Comparison of ENCODE assay signal across 8 mouse cellular contexts in genomic region chr7:35119506-35120145, GRCm38 (mm10). TPM values are rescaled to one million over a fixed set of nuclear protein-coding genes. Genes with fewer than 3 reads are reported as not detected.
DNase-seq lines count a peak whose midpoint lies in the region; ATAC-seq lines count a peak whose summit lies in the region.

No protein-coding gene starts in this region.

- WGBS in embryonic facial prominence, embryonic 12.5 days, result 1% methylated on average over 65 of the region's 83 CpGs
- under 1% methylated on average over 83 of the region's 83 CpGs for WGBS in hindbrain, embryonic 10.5 days
- WGBS in midbrain, embryonic 13.5 days, result 1% methylated on average over 56 of the region's 83 CpGs

- intact Hi-C loops in left cerebral cortex, postnatal 36 days (cut with DNase I), result loop anchor here (1.0 to 2.0 kb wide), 3 partner anchors 49 to 93 kb away; partner anchors contain the start of gene Cebpg

- H3K9me3 ChIP-seq in megakaryocyte, embryonic 14.5 days, result peaks cover 6% of the 10 kb centered on the region; the same call in 1 of the 2 replicates
- no peaks in the 10 kb centered on the region for H3K9me3 ChIP-seq in embryonic facial prominence, embryonic 12.5 days
- no peaks in the 10 kb centered on the region for H3K9me3 ChIP-seq in hindbrain, embryonic 10.5 days
- no peaks in the 10 kb centered on the region for H3K9me3 ChIP-seq in midbrain, embryonic 13.5 days

- H3K9ac ChIP-seq in embryonic facial prominence, embryonic 12.5 days, result peak overlapping the region; percentile 57
- H3K9ac ChIP-seq in midbrain, embryonic 13.5 days (replicated peaks), result peak overlapping the region; percentile 57

- peak overlapping the region; percentile 93 for H3K4me3 ChIP-seq in megakaryocyte, embryonic 14.5 days (replicated peaks)
- H3K4me3 ChIP-seq in embryonic facial prominence, embryonic 12.5 days, result peak overlapping the region; percentile 55
- H3K4me3 ChIP-seq in hindbrain, embryonic 10.5 days, result peak overlapping the region; percentile 67
- peak overlapping the region; percentile 53 for H3K4me3 ChIP-seq in midbrain, embryonic 13.5 days (replicated peaks)

- peaks cover 49% of the 10 kb centered on the region for H3K4me1 ChIP-seq in megakaryocyte, embryonic 14.5 days
- H3K4me1 ChIP-seq in embryonic facial prominence, embryonic 12.5 days, result peaks cover 26% of the 10 kb centered on the region
- H3K4me1 ChIP-seq in hindbrain, embryonic 10.5 days (replicated peaks), result peaks cover 39% of the 10 kb centered on the region
- peaks cover 32% of the 10 kb centered on the region for H3K4me1 ChIP-seq in midbrain, embryonic 13.5 days (replicated peaks)

- no peak for ATAC-seq in megakaryocyte, adult 5-6 weeks (ENCODE audit: poor library complexity, severe bottlenecking)
- ATAC-seq in embryonic facial prominence, embryonic 12.5 days (ENCODE audit: insufficient number of reproducible peaks, insufficient read depth, low FRiP score, low TSS enrichment), result no peak
- ATAC-seq in midbrain, embryonic 13.5 days, result peak; percentile 40
- no peak for ATAC-seq in megakaryocyte-erythroid progenitor cell, adult 5-6 weeks (replicated peaks; ENCODE audit: low FRiP score, low TSS enrichment, poor library complexity, severe bottlenecking)

- peaks cover 92% of the 10 kb centered on the region for H3K27me3 ChIP-seq in megakaryocyte, embryonic 14.5 days (replicated peaks)
- H3K27me3 ChIP-seq in embryonic facial prominence, embryonic 12.5 days, result peaks cover 76% of the 10 kb centered on the region
- H3K27me3 ChIP-seq in hindbrain, embryonic 10.5 days (ENCODE audit: insufficient read depth, poor library complexity, severe bottlenecking), result peaks cover 99% of the 10 kb centered on the region
- peaks cover 80% of the 10 kb centered on the region for H3K27me3 ChIP-seq in midbrain, embryonic 13.5 days

- H3K4me2 ChIP-seq in embryonic facial prominence, embryonic 12.5 days (replicated peaks), result peak overlapping the region; percentile 95
- H3K4me2 ChIP-seq in midbrain, embryonic 13.5 days (replicated peaks), result peak overlapping the region; percentile 98

- peak; percentile 20 for DNase-seq in adrenal gland, adult 8-10 months
- DNase-seq in hindbrain, embryonic 10.5 days (ENCODE audit: low spot score), result no peak
- DNase-seq in left cerebral cortex, postnatal 36 days (ENCODE audit: low spot score in 2 of 2), result peak; percentile 43 to 49

- no peaks in the 10 kb centered on the region for H3K36me3 ChIP-seq in megakaryocyte, embryonic 14.5 days (replicated peaks; ENCODE audit: low read length)
- H3K36me3 ChIP-seq in embryonic facial prominence, embryonic 12.5 days, result no peaks in the 10 kb centered on the region
- no peaks in the 10 kb centered on the region for H3K36me3 ChIP-seq in hindbrain, embryonic 10.5 days
- no peaks in the 10 kb centered on the region for H3K36me3 ChIP-seq in midbrain, embryonic 13.5 days

- H3K27ac ChIP-seq in embryonic facial prominence, embryonic 12.5 days, result no peak overlapping the region
- H3K27ac ChIP-seq in hindbrain, embryonic 10.5 days, result peak overlapping the region; percentile 84
- H3K27ac ChIP-seq in midbrain, embryonic 13.5 days, result no peak overlapping the region

RNA-seq across cellular contexts. Expression of gene Cebpa, which starts 0.5 kb away (rescaled TPM):
- 43.6 and 55.1 TPM in 2 replicates for polyA plus RNA-seq in megakaryocyte, embryonic 14.5 days (2012; ENCODE audit: insufficient read depth, low replicate concordance)
- 48.7 and 57.0 TPM in 2 replicates for total RNA-seq in megakaryocyte, adult 5-6 weeks (2015)
- 21.7 and 22.4 TPM in 2 replicates for total RNA-seq in megakaryocyte, adult 5-6 weeks (2017)
- total RNA-seq in adrenal gland, adult 8-10 months (2022), result 100 to 1,000 TPM in 2 of 4 experiments, 10 to 100 TPM in 2; 45.2 to 106 (median 92.9) TPM
- 2.4 and 3.0 TPM in 2 replicates for polyA plus RNA-seq in embryonic facial prominence, embryonic 12.5 days (2016; fragmentation: Nextera tagmentation; extraction: Ambion mirVana)
- polyA plus RNA-seq in hindbrain, embryonic 10.5 days (2016; fragmentation: Nextera tagmentation; extraction: Ambion mirVana), result 0.43 and 0.54 TPM in 2 replicates
- 10 to 100 TPM in 1 of 2 experiments, 1 to 10 TPM in 1; 9.3 to 11.0 TPM for total RNA-seq in left cerebral cortex, postnatal 36 days (2021)
- 0.41 and 0.47 TPM in 2 replicates for polyA plus RNA-seq in midbrain, embryonic 13.5 days (2015; fragmentation: Nextera tagmentation; extraction: Ambion mirVana)
- total RNA-seq in megakaryocyte-erythroid progenitor cell, adult 5-6 weeks (2014; fragmentation: Nextera tagmentation), result 0.37 and 1.6 TPM in 2 replicates
- total RNA-seq in megakaryocyte-erythroid progenitor cell, adult 5-6 weeks (2017), result 1.9 TPM in 1 of 2 replicates, not detected in the other
